Mouse (Mus musculus): ENCODE data around the gene Lin7a.
A peak's percentile ranks its signal among the peaks of the same experiment; 100 is the strongest.

Gene Lin7a

GRCm38 (mm10) chr10:107323865-107324264 is 52.4 kb downstream of the Lin7a start:
- no peak for DNase-seq (ENCODE audit: low read depth)

DNA sequence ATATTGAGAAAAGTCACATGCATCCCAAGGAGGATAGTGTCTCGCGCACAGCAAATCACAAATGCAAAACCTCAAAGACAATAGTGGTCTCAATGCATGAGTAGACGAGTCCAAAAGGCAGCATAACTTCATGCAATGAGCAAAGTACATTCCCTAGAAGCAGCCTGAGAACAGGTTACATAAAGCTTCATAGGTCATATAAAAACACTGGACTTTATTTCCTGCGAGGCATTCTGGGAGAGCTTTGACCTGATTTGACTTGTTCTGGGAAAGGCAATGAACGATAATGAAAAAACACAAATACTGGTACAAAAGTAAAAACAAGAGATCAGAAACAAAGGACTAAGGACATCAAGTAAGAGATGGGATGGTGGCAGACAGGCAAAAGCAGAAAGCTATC is 54.1 kb downstream of the Lin7a start:
- DNase-seq (ENCODE audit: low read depth), result no peak

GRCm38 (mm10) chr10:107339524-107339923 is 68.0 kb downstream of the Lin7a start:
- no peak for DNase-seq (ENCODE audit: low read depth)

- DNase-seq (ENCODE audit: low read depth), result no peak
These were observed 69.7 kb downstream of the Lin7a start for GRCm38 (mm10) chr10:107341151-107341550.

GRCm38 (mm10) chr10:107344200-107344599 is 72.7 kb downstream of the Lin7a start:
- no peak for DNase-seq (ENCODE audit: low read depth)

GRCm38 (mm10) chr10:107347842-107348241 is 76.4 kb downstream of the Lin7a start:
- DNase-seq (ENCODE audit: low read depth), result no peak

DNA sequence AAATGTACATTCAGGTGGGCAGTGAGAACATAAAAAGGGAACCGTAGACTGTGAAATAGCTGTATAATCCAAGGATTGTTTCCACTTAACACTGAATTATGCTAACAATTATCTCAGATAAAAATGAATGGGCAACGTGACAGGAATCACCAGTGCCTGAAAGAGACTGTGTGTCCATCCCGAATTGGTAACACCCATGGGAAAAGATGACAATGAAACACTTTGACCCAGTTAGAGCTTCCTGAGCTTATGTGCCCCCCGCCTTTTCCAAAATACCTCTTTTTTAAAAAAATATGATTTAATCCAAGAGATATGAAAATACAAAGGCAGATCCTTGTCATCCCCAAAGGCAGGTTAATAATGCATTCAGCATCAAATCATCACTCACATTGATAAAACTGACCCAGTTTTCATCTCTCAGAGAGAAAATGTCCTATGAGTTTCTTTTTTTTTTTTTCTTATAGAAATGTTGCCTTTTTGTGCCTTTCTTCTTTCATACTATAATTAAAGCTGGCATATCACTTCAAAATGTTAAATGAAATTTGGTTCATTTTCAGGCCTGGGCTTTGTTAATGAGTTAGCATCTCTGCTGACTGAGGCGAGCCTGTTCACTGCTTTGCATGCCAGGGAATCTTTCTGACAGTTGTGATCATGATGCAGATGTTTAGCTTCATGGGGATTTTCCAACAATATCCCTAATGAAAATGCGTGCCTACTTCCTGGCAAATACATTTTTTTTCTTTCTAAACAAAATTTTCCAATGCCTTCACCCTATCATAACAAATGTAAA is 80.4 kb downstream of the Lin7a start:
- no peak for DNase-seq (ENCODE audit: low read depth)

GRCm38 (mm10) chr10:107353483-107353882 is 82.0 kb downstream of the Lin7a start:
- no peak for DNase-seq (ENCODE audit: low read depth)

DNA sequence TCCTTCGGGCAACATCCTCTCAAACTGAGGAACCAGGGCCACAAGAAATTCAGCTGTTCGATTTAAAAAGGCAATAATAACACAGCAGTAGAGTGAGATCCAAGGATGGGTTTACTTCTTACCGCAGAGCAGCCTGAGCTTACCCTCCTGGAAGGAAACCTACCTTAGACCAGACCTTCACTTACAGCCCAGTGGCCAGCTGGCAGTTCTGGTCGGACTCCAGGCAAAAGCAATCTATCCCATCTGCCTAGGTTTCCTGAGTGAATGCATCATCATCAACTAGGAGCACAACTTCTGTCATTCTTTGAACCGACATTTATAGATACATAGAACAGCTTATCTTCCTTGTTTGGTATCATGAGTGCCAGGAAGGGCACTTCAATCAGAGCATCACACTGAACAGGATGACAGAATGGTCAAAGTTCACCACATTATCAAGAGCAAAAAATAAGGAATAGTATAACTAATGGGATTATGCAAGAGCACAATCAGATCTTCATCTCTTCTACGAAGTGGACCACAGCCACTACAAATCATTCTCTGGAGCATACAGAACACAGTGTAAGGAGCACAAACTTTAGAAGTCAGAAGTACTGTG is 87.1 kb downstream of the Lin7a start:
- no peak for DNase-seq (ENCODE audit: low read depth)

GRCm38 (mm10) chr10:107359296-107359695 is 87.8 kb downstream of the Lin7a start:
- no peak for DNase-seq (ENCODE audit: low read depth)

DNA sequence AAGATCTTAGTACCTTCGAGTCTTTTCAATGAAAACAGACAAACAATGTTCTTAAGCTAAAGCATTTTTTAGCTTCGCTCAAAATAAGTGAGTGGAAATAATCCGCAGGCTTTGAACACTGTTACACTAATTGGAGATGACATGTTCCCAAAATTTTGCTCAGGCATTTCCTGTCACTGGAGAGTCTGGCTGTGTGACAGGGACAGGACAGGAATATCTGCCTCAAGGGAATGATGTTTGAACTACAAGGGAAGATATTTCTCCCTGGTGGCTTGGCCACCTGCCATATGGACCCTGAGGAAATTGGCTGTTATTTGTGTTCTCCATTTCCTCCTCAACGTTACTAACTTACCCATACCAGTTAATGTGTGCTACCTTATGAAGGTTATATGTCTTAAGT is 90.1 kb downstream of the Lin7a start:
- DNase-seq (ENCODE audit: low read depth), result no peak

- DNase-seq (ENCODE audit: low read depth), result no peak
These were observed 90.5 kb downstream of the Lin7a start for GRCm38 (mm10) chr10:107362026-107362425.

DNA sequence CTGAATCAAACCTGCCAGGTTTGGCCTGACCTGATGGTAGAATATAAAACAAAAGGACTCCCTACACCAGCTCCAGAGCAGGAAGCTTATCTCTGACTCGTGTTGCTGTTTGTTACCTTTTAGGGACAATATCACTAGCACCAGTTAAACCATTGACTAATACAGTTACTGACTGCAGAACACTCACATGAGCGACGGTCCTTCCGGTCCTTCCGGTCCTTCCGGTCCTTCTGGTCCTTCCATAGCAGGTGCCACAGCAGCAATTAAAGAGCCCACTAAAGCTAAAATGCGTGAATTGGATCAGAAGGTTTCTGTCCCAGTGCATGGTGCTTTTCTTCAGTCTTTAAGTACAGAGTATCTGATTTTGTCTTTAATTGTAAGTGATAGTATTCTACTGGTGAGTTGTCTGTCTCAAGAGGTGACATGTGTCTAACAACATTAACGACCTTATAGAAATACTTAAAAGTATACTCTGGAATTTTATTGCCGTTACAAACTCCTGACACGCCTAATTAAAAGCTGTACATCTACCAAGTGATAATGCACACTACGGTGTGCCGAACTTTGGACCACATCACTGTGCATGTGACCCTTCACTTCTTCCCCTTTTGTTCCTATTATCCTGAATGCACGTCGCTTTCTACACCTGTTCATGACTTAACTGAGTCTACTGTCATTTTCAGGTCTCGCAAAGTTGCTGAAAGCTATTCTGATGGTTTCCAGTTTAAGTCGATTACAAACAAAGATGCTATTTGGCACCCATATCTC is 91.7 kb downstream of the Lin7a start:
- DNase-seq (ENCODE audit: low read depth), result no peak

DNA sequence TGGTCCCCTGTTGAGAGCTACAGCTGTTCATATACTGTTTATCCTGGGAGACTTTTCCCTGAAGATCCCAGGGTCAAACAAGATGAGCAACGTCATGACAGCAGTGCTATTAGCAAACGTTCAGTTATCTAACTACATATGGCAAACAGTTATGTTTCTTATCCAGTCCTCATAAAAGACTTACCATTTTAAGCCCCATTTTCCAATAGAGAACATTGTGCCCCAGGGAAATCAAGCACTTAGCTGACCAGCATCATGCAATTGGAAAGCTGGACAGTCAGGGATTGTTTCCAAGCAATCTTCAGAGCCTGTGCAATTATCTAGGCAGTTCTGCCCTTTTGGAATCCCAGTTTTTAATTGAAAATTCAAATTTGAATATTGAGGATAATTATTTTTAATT is 105.7 kb downstream of the Lin7a start:
- no peak for DNase-seq (ENCODE audit: low read depth)

GRCm38 (mm10) chr10:107381143-107381746 is 109.8 kb downstream of the Lin7a start:
- DNase-seq (ENCODE audit: low read depth), result no peak

DNA sequence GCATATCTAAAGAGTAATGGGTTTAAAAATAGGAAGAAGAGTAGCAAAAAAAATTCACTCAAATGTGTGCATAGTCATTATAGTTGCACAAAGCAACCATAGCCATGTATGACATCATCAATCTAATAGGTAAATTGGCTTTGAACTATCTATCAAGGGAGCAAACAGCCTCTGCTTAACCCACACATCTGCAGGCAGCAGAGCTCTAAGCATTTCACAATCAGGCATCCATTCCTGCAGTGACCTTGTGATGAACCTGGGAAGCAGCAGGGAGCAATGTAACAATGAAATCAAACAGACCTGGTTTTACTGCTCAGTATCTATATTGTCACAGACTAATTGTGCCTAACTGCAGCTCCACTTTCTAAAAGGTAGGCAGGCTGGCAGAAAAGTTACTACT is 112.3 kb downstream of the Lin7a start:
- DNase-seq (ENCODE audit: low read depth), result no peak

DNA sequence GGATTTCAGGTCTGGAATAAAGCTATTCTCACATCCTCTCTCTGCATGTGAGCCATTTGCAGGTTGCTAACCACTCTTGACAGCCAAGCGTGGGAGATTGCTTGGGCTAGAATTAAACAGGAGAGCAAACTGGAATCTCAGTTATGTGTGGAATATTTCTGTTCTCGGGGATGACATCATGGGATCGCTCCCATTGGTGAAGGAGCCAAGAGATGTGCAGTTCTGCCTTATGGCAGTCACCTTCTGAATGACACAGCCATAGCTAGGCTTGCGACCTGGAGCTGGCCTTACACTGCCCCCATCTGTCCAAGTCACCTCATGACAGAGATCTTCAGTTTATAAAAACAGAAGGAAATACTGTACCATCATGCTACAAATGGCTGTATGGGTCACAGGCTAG is 118.0 kb downstream of the Lin7a start:
- no peak for DNase-seq (ENCODE audit: low read depth)

- DNase-seq (ENCODE audit: low read depth), result no peak
These were observed 133.9 kb downstream of the Lin7a start for GRCm38 (mm10) chr10:107405347-107405746.

DNA sequence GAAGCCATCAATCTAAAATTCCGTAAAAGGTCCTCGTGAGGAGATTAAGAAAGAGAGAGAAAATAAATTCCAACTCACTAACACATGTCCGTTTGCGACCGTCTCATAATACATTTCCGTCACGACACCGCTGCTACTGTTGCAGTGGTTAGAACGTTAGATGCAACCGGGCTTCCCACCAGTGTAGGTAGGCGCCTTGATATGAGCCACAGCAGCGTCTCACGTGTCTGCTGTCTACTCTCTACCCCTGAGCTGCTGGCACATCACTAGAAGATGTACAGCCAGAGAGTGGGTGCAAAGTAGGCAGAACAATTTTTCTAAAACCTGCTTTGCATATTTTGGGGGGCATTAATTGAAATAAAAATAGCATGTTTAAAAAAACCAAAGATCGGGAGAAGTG is 146.8 kb downstream of the Lin7a start:
- no peak for DNase-seq (ENCODE audit: low read depth)

DNA sequence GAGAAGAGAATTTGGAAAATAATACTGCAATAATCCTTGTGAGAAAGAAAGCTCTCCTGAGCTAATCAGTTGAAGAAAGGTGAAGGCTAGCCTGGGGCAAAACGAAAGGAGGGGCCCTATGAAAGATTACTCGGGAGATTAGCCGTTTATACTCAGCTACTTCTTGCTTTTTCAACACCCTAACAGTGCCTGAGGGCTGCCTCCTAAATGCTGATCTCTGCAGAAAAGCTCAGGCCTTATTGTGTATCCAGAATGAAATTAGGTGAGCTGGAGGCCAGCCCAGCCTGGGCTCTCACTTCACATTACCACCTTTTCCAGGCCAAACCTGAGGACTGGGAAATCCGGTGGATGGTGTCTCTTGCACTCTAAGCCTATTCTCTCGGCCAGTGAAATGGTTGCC is 165.5 kb downstream of the Lin7a start:
- DNase-seq (ENCODE audit: low read depth), result no peak

DNA sequence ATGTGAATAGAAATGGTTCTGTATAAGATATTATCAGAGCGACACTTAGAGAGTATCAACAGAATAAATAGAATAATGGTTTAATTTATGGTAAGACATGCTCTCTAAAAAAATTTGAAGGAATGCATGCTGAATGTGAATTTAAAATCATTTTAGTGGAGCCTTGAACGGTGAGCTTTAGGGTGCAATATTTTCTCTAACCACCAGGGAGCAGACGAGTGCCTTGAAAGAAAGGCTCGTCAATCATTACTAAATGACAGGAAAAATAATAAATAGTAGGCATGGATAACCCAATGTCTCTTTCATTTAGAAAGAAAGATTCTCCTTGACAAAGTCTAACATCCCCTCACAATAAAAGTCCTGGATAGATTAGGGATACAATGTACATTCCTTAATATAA is 171.3 kb downstream of the Lin7a start:
- DNase-seq (ENCODE audit: low read depth), result peak; percentile 5

DNA sequence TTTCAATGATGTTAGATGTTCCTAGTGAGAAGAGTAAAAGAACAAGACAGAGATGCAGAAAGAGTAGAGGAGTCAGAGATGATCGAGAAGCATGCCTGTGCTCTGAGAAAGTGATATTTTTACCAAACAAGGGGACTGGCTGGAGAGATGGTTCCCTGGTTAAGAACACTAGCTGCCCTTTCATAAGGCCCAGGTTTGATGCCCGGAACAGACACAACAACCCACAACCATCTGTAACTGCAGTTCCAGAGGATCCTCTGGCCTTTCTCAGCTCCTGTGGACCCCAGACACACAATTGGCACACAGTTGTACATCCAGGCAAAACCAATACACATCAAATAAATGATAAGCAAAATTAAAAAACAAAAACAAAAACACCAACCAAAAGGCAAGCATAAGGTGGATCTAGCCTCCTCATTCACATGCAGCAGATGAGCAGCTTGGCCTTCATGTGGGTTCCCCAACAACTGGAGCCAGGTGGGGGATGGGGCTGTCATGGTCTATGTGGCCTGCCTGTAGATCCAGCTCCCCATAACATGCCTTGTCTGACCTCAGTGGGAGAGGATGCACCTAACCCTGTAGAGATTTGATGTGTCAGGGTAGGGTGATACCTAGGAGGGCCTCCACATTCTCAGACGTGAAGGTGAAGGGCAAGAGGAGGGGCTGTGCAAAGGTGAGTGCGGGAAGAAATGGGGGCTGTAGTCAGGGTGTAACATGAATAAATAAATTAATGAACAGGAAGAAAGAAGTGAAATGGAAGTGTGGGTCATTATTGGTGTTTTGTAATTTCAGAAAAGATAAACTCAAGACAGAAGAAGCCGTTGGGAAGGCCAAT is 178.2 kb downstream of the Lin7a start:
- DNase-seq (ENCODE audit: low read depth), result no peak
